In the genomic region with DNA sequence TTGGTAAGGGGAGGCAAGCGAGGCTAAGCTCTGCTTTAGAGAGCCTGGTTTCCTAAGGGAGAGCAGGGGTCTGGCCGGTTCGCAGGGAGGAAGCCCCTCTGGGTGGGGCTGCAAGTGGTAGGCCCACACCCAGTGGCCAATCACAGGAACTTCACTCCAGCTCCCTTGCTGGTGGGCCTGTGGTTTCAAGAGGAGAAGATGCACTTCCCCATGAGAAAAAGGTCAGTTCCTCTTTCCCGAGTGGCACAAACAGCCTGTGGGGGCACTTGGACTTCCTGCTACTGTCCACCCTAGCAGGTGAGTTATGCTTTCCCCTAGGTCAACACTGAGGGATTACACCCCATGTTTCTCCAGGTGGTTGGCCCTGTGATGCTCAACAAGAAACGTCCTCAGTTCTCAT, we compare ENCODE assay signal across 12 mouse cellular contexts.
DNase-seq lines count a peak whose midpoint lies in the region; ATAC-seq and TF ChIP-seq lines count a peak whose summit lies in the region.
"Had no signal": no experiment of that assay in that cellular context is flagged by ENCODE, and none has a peak within 500 bp of the region (broad histone marks: within the 10 kb centered on the region; RNA-seq: fewer than 3 reads in every experiment).

No protein-coding gene starts in this region.

- no peak overlapping the region for H3K4me2 ChIP-seq in hindbrain, postnatal 0 days (ENCODE audit: low read depth, low read length)
- no peak overlapping the region for H3K4me2 ChIP-seq in hindbrain, embryonic 11.5 days (replicated peaks; ENCODE audit: low read depth, low read length)
- H3K4me2 ChIP-seq in forebrain, embryonic 15.5 days (replicated peaks), result no peak overlapping the region
- H3K4me2 ChIP-seq: heart, embryonic 13.5 days; midbrain, embryonic 11.5 days had no signal

- no peaks in the 10 kb centered on the region for H3K4me1 ChIP-seq in hindbrain, postnatal 0 days (ENCODE audit: insufficient read depth, low read length)
- H3K4me1 ChIP-seq in hindbrain, embryonic 11.5 days (replicated peaks; ENCODE audit: control insufficient read depth, insufficient read depth, low read length), result no peaks in the 10 kb centered on the region
- peaks cover 6% of the 10 kb centered on the region for H3K4me1 ChIP-seq in bone marrow, adult 2 months (ENCODE audit: control insufficient read depth, insufficient read depth, low read length)
- peaks cover 9% of the 10 kb centered on the region; the same call in 1 of the 2 replicates for H3K4me1 ChIP-seq in forebrain, embryonic 15.5 days

- ATAC-seq in hindbrain, postnatal 0 days, result no peak
- ATAC-seq in hindbrain, embryonic 11.5 days (ENCODE audit: low FRiP score), result no peak
- no peak for ATAC-seq in forebrain, embryonic 15.5 days (replicated peaks)

- no peak for TF ChIP-seq POLR2A in bone marrow, adult 2 months (IDR thresholded peaks at IDR 0.05; ENCODE audit: borderline replicate concordance, control insufficient read depth, low read depth, low read length)

- no peak for DNase-seq in hindbrain, postnatal 0 days (ENCODE audit: low spot score)
- no peak for DNase-seq in hindbrain, embryonic 11.5 days (ENCODE audit: low spot score)
- peak; percentile 57 for DNase-seq in lung, postnatal 25 days (ENCODE audit: low spot score)
- peak; percentile 32 to 61 for DNase-seq in spleen, postnatal 10 days (ENCODE audit: low spot score in 2 of 2)
- DNase-seq in urinary bladder, postnatal 10 days (ENCODE audit: low spot score), result no peak
- DNase-seq in thymus, postnatal 0 days (ENCODE audit: low spot score), result no peak
- DNase-seq: cerebellum, adult 2 months; kidney, adult 8-10 months had no signal

- peak; percentile 7; the same call in 1 of the 2 replicates for TF ChIP-seq CTCF in hindbrain, postnatal 0 days (IDR thresholded peaks at IDR 0.05; ENCODE audit: low read depth)
- peak; percentile 57; the same call in 1 of the 2 replicates for TF ChIP-seq CTCF in bone marrow, adult 2 months (IDR thresholded peaks at IDR 0.05; ENCODE audit: control insufficient read depth, insufficient read depth, low read length)

- no peaks in the 10 kb centered on the region for H3K9me3 ChIP-seq in hindbrain, postnatal 0 days (ENCODE audit: low read length)
- no peaks in the 10 kb centered on the region for H3K9me3 ChIP-seq in hindbrain, embryonic 11.5 days (ENCODE audit: control insufficient read depth, low read length)
- H3K9me3 ChIP-seq in forebrain, embryonic 15.5 days, result no peaks in the 10 kb centered on the region
- H3K9me3 ChIP-seq: heart, embryonic 13.5 days had no signal

- no peaks in the 10 kb centered on the region for H3K36me3 ChIP-seq in hindbrain, postnatal 0 days (ENCODE audit: insufficient read depth, low read length)
- H3K36me3 ChIP-seq in hindbrain, embryonic 11.5 days (ENCODE audit: control insufficient read depth, insufficient read depth, low read length), result no peaks in the 10 kb centered on the region
- H3K36me3 ChIP-seq in forebrain, embryonic 15.5 days, result no peaks in the 10 kb centered on the region
- H3K36me3 ChIP-seq: heart, embryonic 13.5 days had no signal

- no peak overlapping the region for H3K27ac ChIP-seq in hindbrain, postnatal 0 days
- no peak overlapping the region for H3K27ac ChIP-seq in hindbrain, embryonic 11.5 days (ENCODE audit: low read depth, low read length)
- H3K27ac ChIP-seq in bone marrow, adult 2 months (ENCODE audit: control insufficient read depth, insufficient read depth, low read depth, low read length, poor library complexity), result peak overlapping the region; percentile 60; the same call in 1 of the 2 replicates
- H3K27ac ChIP-seq in forebrain, embryonic 15.5 days (replicated peaks), result no peak overlapping the region
- H3K27ac ChIP-seq: heart, embryonic 13.5 days had no signal

- H3K27me3 ChIP-seq in hindbrain, postnatal 0 days (ENCODE audit: insufficient read depth, low read length), result no peaks in the 10 kb centered on the region
- no peaks in the 10 kb centered on the region for H3K27me3 ChIP-seq in hindbrain, embryonic 11.5 days (ENCODE audit: control insufficient read depth, insufficient read depth, low read length)
- H3K27me3 ChIP-seq in forebrain, embryonic 15.5 days, result no peaks in the 10 kb centered on the region
- H3K27me3 ChIP-seq: heart, embryonic 13.5 days had no signal

- no peak overlapping the region for H3K9ac ChIP-seq in hindbrain, postnatal 0 days (replicated peaks; ENCODE audit: low read length)
- no peak overlapping the region for H3K9ac ChIP-seq in hindbrain, embryonic 11.5 days (ENCODE audit: low read depth, low read length)
- no peak overlapping the region for H3K9ac ChIP-seq in forebrain, embryonic 15.5 days (replicated peaks)
- H3K9ac ChIP-seq: heart, embryonic 13.5 days had no signal

- WGBS in hindbrain, postnatal 0 days, result 77% methylated on average over 5 of the region's 5 CpGs
- WGBS in hindbrain, embryonic 11.5 days, result 79% methylated on average over 5 of the region's 5 CpGs
- WGBS in bone marrow, adult 2 months, result 2% methylated on average over 5 of the region's 5 CpGs
- 74% methylated on average over 5 of the region's 5 CpGs for WGBS in forebrain, embryonic 15.5 days

- no peak overlapping the region for H3K4me3 ChIP-seq in hindbrain, postnatal 0 days (ENCODE audit: low read length)
- no peak overlapping the region for H3K4me3 ChIP-seq in hindbrain, embryonic 11.5 days (ENCODE audit: low read depth, low read length)
- no peak overlapping the region for H3K4me3 ChIP-seq in bone marrow, adult 2 months (replicated peaks; ENCODE audit: control insufficient read depth, low read depth, low read length)
- H3K4me3 ChIP-seq in forebrain, embryonic 15.5 days, result no peak overlapping the region
- H3K4me3 ChIP-seq: heart, embryonic 13.5 days had no signal

Comparison
In these comparisons a context has a peak if more than half of its experiments do, and no peak if none do; other contexts are left out.
1. DNase-seq: peak in lung, postnatal 25 days (single experiment) and spleen, postnatal 10 days (2 of 2); none in hindbrain, postnatal 0 days (single experiment), hindbrain, embryonic 11.5 days (single experiment), urinary bladder, postnatal 10 days (single experiment) and thymus, postnatal 0 days (single experiment).